Mouse (Mus musculus): ENCODE measurements around the gene Gm3591. TPM values are rescaled to one million over a fixed set of nuclear protein-coding genes. Genes with fewer than 3 reads are reported as not detected.
"Not testable (repeated sequence)": the region's sequence is repeated elsewhere in the genome, so short reads cannot be mapped to it uniquely, and the experiment has no call there.

Gm3591 gene
- 1.6 and 1.8 TPM in 2 replicates for polyA plus RNA-seq (2015; fragmentation: Nextera tagmentation; extraction: Ambion mirVana)

DNA sequence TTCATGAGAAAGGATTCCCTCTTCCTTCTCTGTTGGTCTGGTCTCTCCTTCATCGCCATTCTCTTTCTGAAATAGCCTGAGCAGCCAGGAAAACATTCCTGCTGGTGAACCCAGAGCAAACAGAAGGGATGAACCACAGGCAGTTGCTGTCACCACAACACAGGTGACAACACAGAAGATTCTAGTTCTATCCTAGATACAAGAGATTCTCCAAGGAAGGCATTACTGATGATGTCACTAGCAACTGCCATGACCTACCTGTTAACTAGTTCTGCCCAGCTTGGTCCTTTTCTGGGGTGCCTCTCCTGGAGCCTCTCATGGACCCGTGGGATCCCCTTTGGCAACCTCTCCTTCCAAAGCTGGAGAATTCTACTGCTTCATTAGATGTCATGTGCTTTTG lies at the start of gene Gm3591:
Gm3591 (minus strand) TSS at position 101 of the 400 bp plus-strand sequence.
- H3K36me3 ChIP-seq; H3K27ac ChIP-seq; H3K4me1 ChIP-seq; ATAC-seq (ENCODE audit: insufficient number of reproducible peaks, insufficient read depth, low FRiP score, low TSS enrichment, low read depth); H3K9me3 ChIP-seq; H3K4me3 ChIP-seq; H3K9ac ChIP-seq; H3K27me3 ChIP-seq; H3K4me2 ChIP-seq: not testable (repeated sequence)
- no CpG with 5 or more reads among the region's 2 CpGs for WGBS

DNA sequence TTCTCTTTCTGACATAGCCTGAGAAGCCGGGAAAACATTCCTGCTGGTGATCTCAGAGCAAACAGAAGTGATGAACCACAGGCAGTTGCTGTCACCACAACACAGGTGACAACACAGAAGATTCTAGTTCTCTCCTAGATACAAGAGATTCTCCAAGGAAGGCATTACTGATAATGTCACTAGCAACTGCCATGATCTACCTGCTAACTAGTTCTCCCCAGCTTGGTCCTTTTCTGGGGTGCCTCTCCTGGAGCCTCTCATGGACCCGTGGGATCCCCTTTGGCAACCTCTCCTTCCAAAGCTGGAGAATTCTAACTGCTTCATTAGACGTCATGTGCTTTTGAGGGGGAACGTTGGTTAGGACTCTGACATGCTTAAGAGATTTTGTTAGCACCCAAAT lies 32.2 kb upstream of the Gm3591 start, which contains the start of gene Gm3594:
Gm3594 (minus strand) TSS at position 101 of the 400 bp plus-strand sequence.
- H3K27ac ChIP-seq; H3K36me3 ChIP-seq; H3K4me3 ChIP-seq; ATAC-seq (ENCODE audit: insufficient number of reproducible peaks, insufficient read depth, low FRiP score, low TSS enrichment, low read depth); H3K4me2 ChIP-seq; H3K4me1 ChIP-seq; H3K9ac ChIP-seq; H3K27me3 ChIP-seq; H3K9me3 ChIP-seq: not testable (repeated sequence)
- no CpG with 5 or more reads among the region's 4 CpGs for WGBS

DNA sequence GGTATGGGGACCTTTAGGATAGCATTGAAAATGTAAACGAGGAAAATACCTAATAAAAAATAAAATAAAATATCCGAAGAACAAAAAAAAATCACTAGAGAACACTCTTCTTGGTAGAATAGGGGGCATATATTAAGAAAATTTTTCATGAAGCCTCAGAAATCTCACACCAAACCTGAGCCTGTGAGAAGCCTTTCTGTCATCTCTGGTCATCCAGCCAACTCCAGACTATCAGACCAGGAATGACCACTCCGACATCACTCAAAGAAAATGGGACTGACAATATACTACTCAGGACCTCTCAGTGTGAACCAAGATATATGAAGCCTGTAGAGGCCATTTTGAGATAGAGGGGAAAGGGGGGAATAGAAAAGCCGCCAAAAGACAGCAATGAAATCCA lies 28.5 kb upstream of the Gm3591 start:
- H3K9me3 ChIP-seq; H3K4me3 ChIP-seq; H3K9ac ChIP-seq; H3K36me3 ChIP-seq; H3K27ac ChIP-seq; H3K4me1 ChIP-seq; H3K4me2 ChIP-seq; H3K27me3 ChIP-seq; ATAC-seq (ENCODE audit: insufficient number of reproducible peaks, insufficient read depth, low FRiP score, low TSS enrichment, low read depth): not testable (repeated sequence)
- 86% methylated on average over 3 of the region's 4 CpGs for WGBS

DNA sequence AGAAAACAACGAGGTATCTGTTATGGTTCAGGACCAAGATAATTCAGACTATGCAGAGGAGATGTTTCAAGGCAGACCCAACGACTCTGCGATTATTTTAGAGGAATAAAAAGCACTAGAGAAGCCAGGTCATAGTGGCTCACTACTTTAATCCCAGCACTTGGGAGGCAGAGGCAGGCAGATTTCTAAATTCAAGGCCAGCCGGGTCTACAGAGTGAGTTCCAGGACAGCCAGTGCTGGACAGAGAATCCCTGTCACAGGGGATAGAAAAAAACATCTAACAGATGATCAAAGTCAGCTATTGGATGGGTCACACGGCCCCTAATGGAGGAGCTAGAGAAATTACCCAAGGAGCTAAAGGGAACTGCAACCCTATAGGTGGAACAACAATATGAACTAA lies 27.9 kb upstream of the Gm3591 start:
- not testable (repeated sequence) for H3K27me3 ChIP-seq; H3K4me3 ChIP-seq; H3K4me2 ChIP-seq; H3K9me3 ChIP-seq; ATAC-seq (ENCODE audit: insufficient number of reproducible peaks, insufficient read depth, low FRiP score, low TSS enrichment, low read depth); H3K4me1 ChIP-seq; H3K36me3 ChIP-seq; H3K9ac ChIP-seq; H3K27ac ChIP-seq
- 71% methylated on average over 2 of the region's 5 CpGs for WGBS

DNA sequence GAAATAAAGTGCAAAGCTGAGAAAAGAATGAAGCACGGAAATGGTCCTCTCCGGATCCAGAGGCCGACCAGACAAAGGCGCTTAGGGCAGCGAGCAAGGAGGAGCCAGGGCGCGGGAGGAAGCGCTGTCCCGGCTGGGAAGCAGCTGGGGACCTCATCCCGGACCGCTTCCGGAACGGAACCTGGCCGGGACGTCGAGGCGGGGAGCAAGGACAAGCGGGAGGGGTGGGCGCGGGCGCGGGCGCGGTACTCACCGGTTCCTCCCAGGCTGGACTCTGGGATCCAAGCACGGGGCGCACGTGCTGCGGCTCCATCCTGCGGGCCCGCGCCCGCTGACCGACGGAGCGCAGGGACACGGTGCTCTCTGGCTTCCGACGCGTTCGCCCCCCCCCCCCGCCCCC lies 14.5 kb upstream of the Gm3591 start:
- not testable (repeated sequence) for H3K9ac ChIP-seq; H3K9me3 ChIP-seq; H3K4me1 ChIP-seq; H3K27ac ChIP-seq; ATAC-seq (ENCODE audit: insufficient number of reproducible peaks, insufficient read depth, low FRiP score, low TSS enrichment, low read depth); H3K36me3 ChIP-seq; H3K27me3 ChIP-seq
- 5% methylated on average over 32 of the region's 42 CpGs for WGBS
- Histone ChIP-seq H3K4me3 (peak overlapping the region; percentile 36), H3K4me2 (peak overlapping the region; percentile 58)

DNA sequence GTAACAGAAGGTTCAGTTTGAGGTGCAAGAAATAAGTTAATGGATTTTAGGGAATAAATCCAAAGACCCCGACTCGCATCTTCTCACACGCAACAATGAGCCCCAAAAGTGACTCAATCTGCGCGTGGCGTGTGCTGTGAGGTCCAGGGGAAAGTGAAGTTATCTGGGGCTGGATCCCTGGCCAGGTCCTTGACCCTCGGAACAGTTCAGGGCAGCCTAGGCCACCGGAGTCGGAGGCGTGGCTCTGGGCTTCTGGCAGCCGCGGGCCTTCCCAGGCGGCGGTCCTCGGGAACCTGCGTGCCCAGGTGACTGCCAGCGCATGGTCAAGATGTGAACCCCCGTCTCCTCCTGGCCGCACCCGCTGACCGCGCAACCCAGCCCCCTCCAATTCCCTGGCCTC lies 14.1 kb upstream of the Gm3591 start:
- H3K27ac ChIP-seq; H3K9ac ChIP-seq; H3K27me3 ChIP-seq; H3K4me1 ChIP-seq; ATAC-seq (ENCODE audit: insufficient number of reproducible peaks, insufficient read depth, low FRiP score, low TSS enrichment, low read depth); H3K9me3 ChIP-seq; H3K36me3 ChIP-seq: not testable (repeated sequence)
- WGBS: 22% methylated on average over 22 of the region's 22 CpGs
- peak overlapping the region; percentile 58 for H3K4me2 ChIP-seq
- peak overlapping the region; percentile 36 for H3K4me3 ChIP-seq

DNA sequence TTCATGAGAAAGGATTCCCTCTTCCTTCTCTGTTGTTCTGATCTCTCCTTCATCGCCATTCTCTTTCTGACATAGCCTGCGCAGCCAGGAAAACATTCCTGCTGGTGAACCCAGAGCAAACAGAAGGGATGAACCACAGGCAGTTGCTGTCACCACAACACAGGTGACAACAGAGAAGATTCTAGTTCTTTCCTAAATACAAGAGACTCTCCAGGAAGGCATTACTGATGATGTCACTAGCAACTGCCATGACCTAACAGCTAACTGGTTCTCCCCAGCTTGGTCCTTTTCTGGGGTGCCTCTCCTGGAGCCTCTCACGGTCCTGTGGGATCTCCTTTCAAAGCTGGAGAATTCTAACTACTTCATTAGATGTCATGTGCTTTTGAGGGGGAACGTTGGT lies 22.1 kb downstream of the Gm3591 start, which contains the start of gene Gm16440:
Gm16440 (minus strand) TSS at position 101 of the 400 bp plus-strand sequence.
- not testable (repeated sequence) for H3K4me2 ChIP-seq; H3K27me3 ChIP-seq; H3K4me1 ChIP-seq; H3K27ac ChIP-seq; ATAC-seq (ENCODE audit: insufficient number of reproducible peaks, insufficient read depth, low FRiP score, low TSS enrichment, low read depth); H3K9ac ChIP-seq; H3K9me3 ChIP-seq; H3K4me3 ChIP-seq; H3K36me3 ChIP-seq
- 88% methylated on average over 2 of the region's 4 CpGs for WGBS

Other genes with a start within 250 kb of the Gm3591 start
- gene Gm21560, start 193.2 kb downstream of the Gm3591 start, polyA plus RNA-seq (2015; fragmentation: Nextera tagmentation; extraction: Ambion mirVana): not detected in 2 replicates
- gene Gm3411, start 125.2 kb downstream of the Gm3591 start, polyA plus RNA-seq (2015; fragmentation: Nextera tagmentation; extraction: Ambion mirVana): 1.3 and 1.7 TPM in 2 replicates
- gene Gm21103, start 107.6 kb downstream of the Gm3591 start, polyA plus RNA-seq (2015; fragmentation: Nextera tagmentation; extraction: Ambion mirVana): not detected in 2 replicates
- gene Gm3618, start 68.8 kb downstream of the Gm3591 start, polyA plus RNA-seq (2015; fragmentation: Nextera tagmentation; extraction: Ambion mirVana): not detected in 2 replicates
- gene Gm16440, start 22.2 kb downstream of the Gm3591 start, polyA plus RNA-seq (2015; fragmentation: Nextera tagmentation; extraction: Ambion mirVana): not detected in 2 replicates
- not detected in 2 replicates for gene Gm3594, start 32.1 kb upstream of the Gm3591 start, polyA plus RNA-seq (2015; fragmentation: Nextera tagmentation; extraction: Ambion mirVana)
- gene Gm8356, start 124.8 kb upstream of the Gm3591 start, polyA plus RNA-seq (2015; fragmentation: Nextera tagmentation; extraction: Ambion mirVana): not detected in 2 replicates
- gene Gm3629, start 178.1 kb upstream of the Gm3591 start, polyA plus RNA-seq (2015; fragmentation: Nextera tagmentation; extraction: Ambion mirVana): 0.67 TPM in 1 of 2 replicates, not detected in the other
- not detected in 2 replicates for gene Gm3460, start 209.9 kb upstream of the Gm3591 start, polyA plus RNA-seq (2015; fragmentation: Nextera tagmentation; extraction: Ambion mirVana)

Data from embryonic facial prominence, embryonic 13.5 days (tissue).